Mouse (Mus musculus) lung, adult 2 months (tissue): Measurements from ENCODE around the gene Mesd. TPM values are rescaled to one million over a fixed set of nuclear protein-coding genes. Genes with fewer than 3 reads are reported as not detected.
A peak's percentile ranks its signal among the peaks of the same experiment; 100 is the strongest.

ENCODE experiments used
- DNase-seq: peaks from one replicate; pipeline ENCODE4 v3.0.0; 2022
- H3K4me1 ChIP-seq: fragments of 200-500 bp; 2 replicates; pipeline ENCODE4 v1.6.1; 2011; ENCODE audit warnings: low read length; ENCODE audit not compliant: control insufficient read depth, insufficient read depth
- H3K4me3 ChIP-seq: fragments of 200-500 bp; replicated peaks from 2 replicates; pipeline ENCODE3; 2011; ENCODE audit warnings: low read depth, mild to moderate bottlenecking, control low read depth, low read length; ENCODE audit errors: extremely low read depth
- CTCF ChIP-seq: fragments of 200-500 bp; IDR thresholded peaks from 2 replicates; pipeline ENCODE4 v1.5.1; 2011; ENCODE audit warnings: mild to moderate bottlenecking, low read length, control low read depth; ENCODE audit not compliant: insufficient read depth
- POLR2A ChIP-seq: fragments of 200-500 bp; IDR thresholded peaks from 2 replicates; pipeline ENCODE4 v1.6.1; 2011; ENCODE audit warnings: low read depth, mild to moderate bottlenecking, control low read depth, low read length, borderline replicate concordance; ENCODE audit errors: extremely low read depth
- WGBS: fragments of 180-500 bp; shearing (Covaris S2); methylation state at CpG from one replicate; pipeline ENCODE4 v1.1.7; 2018; 5-methylcytosine and 5-hydroxymethylcytosine counted together
- polyA plus RNA-seq: library from polyadenylated mRNA; depleted of rRNA; stranded (reverse); fragments of >200 nt; gene quantifications from 2 replicates; pipeline ENCODE4 v1.2.3, GENCODE M21; 2012

Gene Mesd
- polyA plus RNA-seq, 1 experiment = 15.0 TPM

DNA sequence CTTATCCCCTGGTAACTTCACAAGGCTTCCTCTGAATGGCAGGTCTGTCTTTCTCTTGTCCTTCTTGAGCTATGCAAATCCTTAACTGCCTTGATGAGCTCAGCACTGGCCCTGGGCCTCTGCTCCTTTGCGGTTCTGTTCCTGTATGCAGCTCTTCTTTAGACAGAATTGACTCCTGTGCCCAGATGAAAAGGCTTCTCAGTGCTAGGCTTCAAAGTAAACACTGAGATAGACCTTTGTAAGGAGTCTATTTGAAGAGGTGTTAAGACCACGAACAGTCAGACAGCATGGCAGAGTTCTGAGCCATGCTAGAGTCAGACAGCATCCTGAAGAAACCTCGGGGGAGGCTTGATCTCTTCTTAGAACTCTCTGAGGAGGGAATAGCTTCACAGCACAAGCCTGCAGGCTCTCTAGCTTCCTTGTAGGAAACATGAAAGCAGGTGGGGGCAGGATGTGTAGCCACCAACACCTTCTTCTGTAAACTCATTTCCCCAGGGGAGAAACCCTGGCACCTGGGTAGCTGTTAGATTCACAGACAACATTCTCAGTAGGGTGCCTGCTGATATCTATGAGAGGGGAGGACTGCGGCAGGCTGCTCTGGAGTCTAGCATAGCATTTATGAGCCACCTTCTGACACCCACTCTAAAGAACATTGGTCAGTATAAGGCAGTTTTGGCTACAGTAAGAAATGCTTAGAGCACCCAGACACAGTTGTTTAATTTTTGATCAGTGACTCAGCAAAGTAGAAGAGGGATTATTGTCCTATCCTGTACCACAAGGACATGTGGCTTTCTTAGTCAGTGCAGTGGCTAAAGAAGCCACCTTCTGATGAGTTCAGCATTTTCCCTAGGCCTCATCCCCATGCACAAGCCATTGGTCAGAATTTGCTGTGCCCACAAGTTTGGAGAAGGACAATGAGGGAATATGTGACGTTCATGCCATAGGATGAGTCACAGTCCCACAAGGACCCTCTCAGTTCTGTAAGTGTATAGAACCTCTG is 31.6 kb upstream of the Mesd start:
- Histone ChIP-seq H3K4me3 (no peak overlapping the region), H3K4me1 (peaks cover 7% of the 10 kb centered on the region)
- WGBS = 55% methylated on average over 5 of the region's 5 CpGs
- DNase-seq = no peak
- TF ChIP-seq POLR2A (no peak), CTCF (no peak)

DNA sequence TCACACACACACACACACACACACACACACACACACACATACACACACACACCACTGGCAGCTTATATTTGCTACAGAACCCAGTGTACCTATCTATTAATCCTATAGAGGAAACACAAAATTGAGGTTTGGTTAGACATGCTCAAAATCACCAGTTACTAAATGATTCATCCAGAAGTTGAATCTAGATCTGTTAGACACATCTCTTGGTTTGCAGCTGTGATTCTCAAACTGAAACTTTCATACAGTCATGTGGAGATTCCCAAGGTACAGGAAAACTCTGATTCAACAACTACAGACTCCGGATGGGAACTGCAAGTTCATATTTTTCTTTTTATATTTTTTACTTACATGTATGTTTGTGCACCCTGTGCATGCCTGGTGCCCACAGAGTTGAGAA is 29.1 kb upstream of the Mesd start:
- 93% methylated on average over 1 of the region's 1 CpGs for WGBS
- Histone ChIP-seq H3K4me1 (peaks cover 6% of the 10 kb centered on the region), H3K4me3 (no peak overlapping the region)
- DNase-seq = no peak
- no peak for TF ChIP-seq POLR2A
- TF ChIP-seq CTCF = no peak

DNA sequence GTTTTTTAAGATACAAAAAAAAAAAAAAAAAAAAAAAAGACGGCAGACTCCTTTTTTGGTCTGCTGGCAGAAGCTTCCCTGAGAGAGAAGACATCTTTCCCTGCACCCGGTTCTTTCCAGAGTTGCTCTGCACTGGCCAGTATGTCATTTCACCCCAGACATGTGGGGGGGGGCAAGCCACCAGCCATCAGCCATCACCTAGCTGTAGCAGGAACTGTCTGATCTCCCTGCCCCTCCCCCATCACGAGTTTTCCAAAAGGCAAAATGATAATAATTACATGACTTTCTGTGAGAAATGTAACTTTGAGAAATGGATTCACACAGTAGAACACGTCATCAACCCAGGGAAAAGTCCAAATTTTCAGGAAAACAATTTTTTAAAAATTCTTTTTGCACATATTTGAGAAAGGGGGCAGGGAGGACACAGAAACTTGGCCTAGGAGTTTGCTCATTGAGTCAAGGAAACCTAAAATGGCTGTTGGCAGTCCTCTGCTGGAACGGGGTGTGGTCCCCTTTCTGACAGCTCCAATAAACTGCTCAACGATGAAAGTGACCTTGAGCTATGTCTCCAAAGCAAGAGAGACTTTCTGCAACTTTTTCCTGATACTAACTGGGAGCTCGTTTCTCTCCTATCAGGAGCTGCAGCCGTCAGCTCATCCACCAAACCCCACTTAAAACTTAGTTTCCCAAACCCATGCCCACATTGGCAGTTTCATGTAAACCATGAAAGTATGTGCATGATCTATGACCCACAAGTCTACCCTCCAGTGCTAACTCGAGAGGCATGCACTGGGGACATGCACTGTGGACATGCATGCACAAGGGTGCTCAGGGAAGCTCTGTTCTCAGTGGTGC is 27.7 kb upstream of the Mesd start:
- no peak for TF ChIP-seq POLR2A
- TF ChIP-seq CTCF = no peak
- DNase-seq = peak; percentile 20
- peaks cover 6% of the 10 kb centered on the region for H3K4me1 ChIP-seq
- H3K4me3 ChIP-seq = no peak overlapping the region
- WGBS = 53% methylated on average over 9 of the region's 9 CpGs

GRCm38 (mm10) chr7:83857208-83857488 is 27.1 kb upstream of the Mesd start:
- peaks cover 6% of the 10 kb centered on the region for H3K4me1 ChIP-seq
- 62% methylated on average over 2 of the region's 2 CpGs for WGBS
- DNase-seq = no peak
- H3K4me3 ChIP-seq = no peak overlapping the region
- TF ChIP-seq CTCF (no peak), POLR2A (no peak)

DNA sequence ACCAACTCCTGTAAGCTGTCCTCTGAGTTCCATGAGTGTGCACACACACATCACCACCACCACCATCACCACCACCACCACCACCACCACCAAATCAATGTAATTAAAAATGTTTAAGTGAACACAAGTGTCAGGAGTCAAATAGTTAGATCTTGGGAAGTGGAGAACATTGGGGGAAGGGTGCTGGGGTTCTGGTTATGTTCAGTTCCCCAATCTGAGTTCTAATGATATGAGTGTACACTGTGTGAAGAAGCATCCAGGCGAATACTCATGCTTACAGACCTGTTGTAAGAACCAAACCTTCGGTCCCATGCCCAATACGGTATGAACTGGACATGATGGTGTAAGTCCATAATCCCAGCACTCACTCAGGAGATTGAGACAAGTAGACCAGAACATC is 26.3 kb upstream of the Mesd start:
- WGBS = 89% methylated on average over 3 of the region's 3 CpGs
- DNase-seq = no peak
- Histone ChIP-seq H3K4me1 (peaks cover 6% of the 10 kb centered on the region), H3K4me3 (no peak overlapping the region)
- TF ChIP-seq CTCF (no peak), POLR2A (no peak)

DNA sequence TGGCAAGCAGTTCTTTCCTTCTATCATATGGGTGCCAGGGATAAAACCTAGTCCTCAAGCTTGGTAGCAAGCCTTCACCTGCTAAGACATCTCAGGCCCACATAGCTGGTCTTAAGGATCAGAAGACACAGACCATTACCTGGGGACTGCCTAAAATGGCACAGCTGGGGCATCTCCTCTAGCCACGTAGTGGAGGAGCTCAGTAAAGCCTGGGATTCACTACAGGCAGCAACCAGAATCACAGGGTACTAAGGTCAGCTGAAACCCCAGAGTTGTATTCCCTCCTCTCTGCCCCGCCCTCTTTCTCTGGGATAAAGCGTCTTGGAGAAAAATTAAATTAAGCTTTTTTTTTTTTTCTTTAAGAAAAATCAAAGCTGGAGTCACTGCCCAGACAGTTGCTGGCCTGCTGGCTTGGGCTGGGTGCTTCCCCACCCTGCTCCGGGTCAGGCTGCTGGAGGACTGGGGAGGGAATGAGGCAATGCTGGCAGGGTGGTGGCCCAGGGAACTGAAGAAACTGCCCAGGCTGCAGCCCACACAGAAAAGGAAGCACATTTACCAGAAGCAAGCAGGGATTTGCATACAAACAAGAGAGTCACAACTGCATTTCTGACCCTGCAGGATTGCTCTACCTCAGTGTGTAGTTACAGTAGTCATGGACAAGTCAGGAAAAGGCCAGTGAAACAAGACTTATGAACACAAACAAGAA is 24.7 kb upstream of the Mesd start:
- DNase-seq = peak; percentile 17
- TF ChIP-seq CTCF = no peak
- no peak for TF ChIP-seq POLR2A
- peaks cover 6% of the 10 kb centered on the region for H3K4me1 ChIP-seq
- no peak overlapping the region for H3K4me3 ChIP-seq
- 53% methylated on average over 4 of the region's 4 CpGs for WGBS

DNA sequence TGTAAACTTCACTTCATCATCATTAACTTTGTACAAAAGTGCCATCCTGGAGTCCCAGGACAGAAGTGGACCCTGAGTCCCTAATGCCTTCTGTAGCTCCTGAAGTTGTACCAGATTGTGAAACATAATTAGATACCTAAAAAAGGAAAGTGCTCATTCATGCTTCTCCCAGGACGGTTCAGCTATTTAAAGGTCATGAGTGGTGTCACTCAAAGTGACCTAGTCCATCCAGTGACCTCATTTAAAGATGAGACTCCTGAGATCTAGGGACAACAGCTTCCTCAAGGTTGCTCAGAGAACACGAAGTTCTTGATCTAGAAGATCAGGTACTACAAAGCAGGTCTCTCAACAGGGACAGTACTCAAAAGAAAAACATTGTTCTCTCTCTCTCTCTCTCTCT is 20.7 kb upstream of the Mesd start:
- WGBS = 44% methylated on average over 2 of the region's 2 CpGs
- Histone ChIP-seq H3K4me3 (no peak overlapping the region), H3K4me1 (peaks cover 2% of the 10 kb centered on the region; the same call in 1 of the 2 replicates)
- no peak for DNase-seq
- TF ChIP-seq POLR2A (no peak), CTCF (no peak)

- DNase-seq = no peak
- no peak for TF ChIP-seq CTCF
- no peak for TF ChIP-seq POLR2A
- WGBS = 70% methylated on average over 3 of the region's 3 CpGs
- H3K4me3 ChIP-seq = no peak overlapping the region
- H3K4me1 ChIP-seq = no peaks in the 10 kb centered on the region
These were observed 16.1 kb upstream of the Mesd start for GRCm38 (mm10) chr7:83868200-83868599.
